Mouse (Mus musculus) central nervous system, embryonic 18 days (tissue): ENCODE measurements around the gene Fbxo24. TPM values are rescaled to one million over a fixed set of nuclear protein-coding genes. Genes with fewer than 3 reads are reported as not detected.

Experiments
- polyA plus RNA-seq: library from polyadenylated mRNA; depleted of rRNA; stranded (reverse); fragments of >200 nt; gene quantifications from 2 replicates; pipeline ENCODE4 v1.2.3, GENCODE M21; 2012; rRNA removed

The Fbxo24 gene
- 0.16 and 0.23 TPM in 2 replicates for polyA plus RNA-seq

GRCm38 (mm10) chr5:137628498-137629305 is at the start of gene Fbxo24, which contains the start of the genes Lrch4 and Gm20605:
TSS of gene Fbxo24 (minus strand) at chr5:137629002.
TSS of gene Lrch4 (plus strand) at chr5:137629121.
TSS of gene Gm20605 (plus strand) at chr5:137629175.

GRCm38 (mm10) chr5:137645652-137646091 is 16.9 kb upstream of the Fbxo24 start, which contains the start of gene Irs3:
TSS of gene Irs3 (minus strand) at chr5:137645714.

GRCm38 (mm10) chr5:137641054-137641453 is 12.3 kb upstream of the Fbxo24 start, which contains the start of gene Sap25:
TSS of gene Sap25 (plus strand) at chr5:137641334.

GRCm38 (mm10) chr5:137613550-137613949 is 15.3 kb downstream of the Fbxo24 start, which contains the start of gene Pcolce:
TSS of gene Pcolce (minus strand) at chr5:137613784.

GRCm38 (mm10) chr5:137600619-137601364 is 28.0 kb downstream of the Fbxo24 start, which contains the start of gene Mospd3:
TSS of gene Mospd3 (minus strand) at chr5:137601058.

GRCm38 (mm10) chr5:137569665-137570064 is 59.1 kb downstream of the Fbxo24 start, which contains the start of gene Tfr2:
TSS of gene Tfr2 (plus strand) at chr5:137569840.

Other genes starting within 250 kb of the Fbxo24 start
- 0.45 and 0.57 TPM in 2 replicates for gene Zan, start 151.9 kb downstream of the Fbxo24 start, polyA plus RNA-seq
- 70.9 and 72.2 TPM in 2 replicates for gene Pop7, start 126.5 kb downstream of the Fbxo24 start, polyA plus RNA-seq
- gene Gigyf1, start 110.5 kb downstream of the Fbxo24 start, polyA plus RNA-seq: 50.1 and 51.6 TPM in 2 replicates
- not detected in 2 replicates for gene Epo, start 95.8 kb downstream of the Fbxo24 start, polyA plus RNA-seq
- 906 and 968 TPM in 2 replicates for gene Gnb2, start 95.5 kb downstream of the Fbxo24 start, polyA plus RNA-seq
- gene Actl6b, start 75.5 kb downstream of the Fbxo24 start, polyA plus RNA-seq: 310 and 353 TPM in 2 replicates
- 13.6 and 15.5 TPM in 2 replicates for gene Tfr2, start 59.2 kb downstream of the Fbxo24 start, polyA plus RNA-seq
- 70.8 and 83.0 TPM in 2 replicates for gene Mospd3, start 27.9 kb downstream of the Fbxo24 start, polyA plus RNA-seq
- 16.1 and 32.8 TPM in 2 replicates for gene Pcolce, start 15.2 kb downstream of the Fbxo24 start, polyA plus RNA-seq
- 9.6 and 11.4 TPM in 2 replicates for gene Lrch4, start 119 bp upstream of the Fbxo24 start, polyA plus RNA-seq
- gene Gm20605, start 173 bp upstream of the Fbxo24 start, polyA plus RNA-seq: 10.2 and 10.7 TPM in 2 replicates
- gene Sap25, start 12.3 kb upstream of the Fbxo24 start, polyA plus RNA-seq: 17.5 and 20.8 TPM in 2 replicates
- gene Irs3, start 16.7 kb upstream of the Fbxo24 start, polyA plus RNA-seq: 0.11 and 0.12 TPM in 2 replicates
- gene Agfg2, start 55.7 kb upstream of the Fbxo24 start, polyA plus RNA-seq: 21.1 and 22.9 TPM in 2 replicates
- gene Nyap1, start 112.6 kb upstream of the Fbxo24 start, polyA plus RNA-seq: 180 and 212 TPM in 2 replicates
- 68.3 and 79.4 TPM in 2 replicates for gene Tsc22d4, start 116.7 kb upstream of the Fbxo24 start, polyA plus RNA-seq
- 46.6 and 55.4 TPM in 2 replicates for gene Ppp1r35, start 149.8 kb upstream of the Fbxo24 start, polyA plus RNA-seq
- 30.1 and 30.3 TPM in 2 replicates for gene Mepce, start 158.7 kb upstream of the Fbxo24 start, polyA plus RNA-seq
- gene Zcwpw1, start 158.8 kb upstream of the Fbxo24 start, polyA plus RNA-seq: 9.8 and 11.7 TPM in 2 replicates
- 0.25 and 0.45 TPM in 2 replicates for gene Pilra, start 207.3 kb upstream of the Fbxo24 start, polyA plus RNA-seq
- gene Pilrb1, start 229.1 kb upstream of the Fbxo24 start, polyA plus RNA-seq: 0.04 TPM in 1 of 2 replicates, not detected in the other
- 0.05 TPM in 1 of 2 replicates, not detected in the other for gene Pilrb2, start 242.8 kb upstream of the Fbxo24 start, polyA plus RNA-seq